Mouse (Mus musculus) liver, embryonic 16.5 days (tissue): ENCODE measurements around the gene Arhgef16. TPM values are rescaled to one million over a fixed set of nuclear protein-coding genes. Genes with fewer than 3 reads are reported as not detected.
A peak's percentile ranks its signal among the peaks of the same experiment; 100 is the strongest.

Source experiments
- ATAC-seq: fragments of 200-750 bp; cut with Nextera tagmentation; 2 replicates; pipeline ENCODE4 v1.8.0; 2017; ENCODE audit warnings: low read depth, mild to moderate bottlenecking, moderate number of reproducible peaks, moderate library complexity
- H3K27ac ChIP-seq: fragments of 300-500 bp; sonication (generic); 2 replicates; pipeline ENCODE4 v1.5.1; 2014; ENCODE audit warnings: mild to moderate bottlenecking, low read length
- H3K27me3 ChIP-seq: fragments of 300-500 bp; sonication (generic); 2 replicates; pipeline ENCODE4 v1.6.1; 2014; ENCODE audit warnings: low read depth, low read length, mixed read lengths; ENCODE audit not compliant: control insufficient read depth, insufficient read depth
- H3K36me3 ChIP-seq: fragments of 300-500 bp; sonication (generic); 2 replicates; pipeline ENCODE4 v1.6.1; 2014; ENCODE audit warnings: mild to moderate bottlenecking; ENCODE audit not compliant: control insufficient read depth, insufficient read depth
- H3K4me1 ChIP-seq: fragments of 300-500 bp; sonication (generic); 2 replicates; pipeline ENCODE4 v1.6.1; 2014; ENCODE audit warnings: low read depth, low read length, mixed read lengths; ENCODE audit not compliant: control insufficient read depth
- H3K4me2 ChIP-seq: fragments of 300-500 bp; sonication (generic); 2 replicates; pipeline ENCODE4 v1.6.1; 2014; ENCODE audit warnings: low read depth, low read length, mixed read lengths
- H3K4me3 ChIP-seq: fragments of 300-500 bp; sonication (generic); 2 replicates; pipeline ENCODE4 v1.5.1; 2014; ENCODE audit warnings: low read depth, mild to moderate bottlenecking, low read length
- H3K9ac ChIP-seq: fragments of 300-500 bp; sonication (generic); 2 replicates; pipeline ENCODE4 v1.6.1; 2014; ENCODE audit warnings: low read depth, low read length
- H3K9me3 ChIP-seq: fragments of 300-500 bp; sonication (generic); replicated peaks from 2 replicates; pipeline ENCODE4 v1.6.1; 2016; ENCODE audit warnings: low read length; ENCODE audit not compliant: control insufficient read depth
- WGBS: fragments of 180-500 bp; shearing (Covaris S2); extraction: QIAGEN DNeasy Blood & Tissue Kit; methylation state at CpG from one replicate; pipeline ENCODE4 v1.1.7; 2014; ENCODE audit not compliant: insufficient replicate concordance; 5-methylcytosine and 5-hydroxymethylcytosine counted together
- polyA plus RNA-seq: library from polyadenylated mRNA; unstranded; fragments of >200 nt; fragmentation: Nextera tagmentation; extraction: Ambion mirVana; gene quantifications from 2 replicates; pipeline ENCODE4 v1.2.1, GENCODE M21; 2015

Arhgef16 gene
- polyA plus RNA-seq, 1 experiment from 2014 or later = 5.4 TPM

DNA sequence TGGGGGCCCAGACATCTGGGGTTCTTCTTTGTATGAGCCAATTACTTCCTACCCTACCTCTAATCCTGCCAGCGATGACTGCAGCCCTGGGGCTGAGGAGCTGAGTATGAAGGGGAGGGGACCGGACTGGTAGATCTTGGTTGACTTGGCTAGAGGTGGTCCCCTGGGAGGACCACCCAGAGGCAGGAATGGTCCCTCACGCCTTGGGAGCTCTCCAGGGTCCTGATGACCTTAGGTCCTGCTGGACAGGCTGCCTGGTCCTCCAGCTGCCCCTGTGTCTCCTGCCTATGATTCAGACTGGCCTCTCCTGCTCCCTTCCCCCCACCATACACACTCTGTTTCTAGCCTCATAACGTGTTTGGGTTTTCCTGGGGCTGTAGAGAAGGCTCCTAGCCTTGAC is 39.4 kb downstream of the Arhgef16 start:
- H3K27me3 ChIP-seq = no peaks in the 10 kb centered on the region
- 45% methylated on average over 4 of the region's 4 CpGs for WGBS
- no peak overlapping the region for H3K9ac ChIP-seq
- H3K27ac ChIP-seq = no peak overlapping the region
- no peak overlapping the region for H3K4me2 ChIP-seq
- no peaks in the 10 kb centered on the region for H3K9me3 ChIP-seq
- no peaks in the 10 kb centered on the region for H3K36me3 ChIP-seq
- no peaks in the 10 kb centered on the region for H3K4me1 ChIP-seq
- ATAC-seq = no peak
- no peak overlapping the region for H3K4me3 ChIP-seq

DNA sequence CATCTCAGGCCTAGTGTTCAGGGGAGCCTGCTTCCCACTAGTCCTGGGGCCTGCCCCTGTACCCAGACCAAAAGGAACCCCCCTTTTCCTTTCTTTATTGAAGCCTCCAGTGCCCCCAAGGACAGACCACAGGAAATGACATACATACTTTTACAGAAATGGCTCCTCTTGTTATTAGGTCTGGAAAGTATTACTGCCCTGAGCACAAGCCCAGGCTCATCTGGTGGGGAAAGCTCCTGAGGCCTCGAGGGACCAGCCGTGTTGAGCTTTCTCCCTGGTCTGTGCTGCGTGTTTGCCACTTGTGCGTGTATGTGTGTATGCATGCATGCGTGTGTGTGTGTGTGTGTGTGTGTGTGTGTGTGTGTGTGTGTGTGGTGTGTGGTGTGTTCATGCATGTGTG is 40.7 kb downstream of the Arhgef16 start:
- H3K27me3 ChIP-seq = no peaks in the 10 kb centered on the region
- 70% methylated on average over 5 of the region's 5 CpGs for WGBS
- no peak overlapping the region for H3K27ac ChIP-seq
- no peaks in the 10 kb centered on the region for H3K36me3 ChIP-seq
- no peak overlapping the region for H3K4me3 ChIP-seq
- H3K9ac ChIP-seq = no peak overlapping the region
- no peaks in the 10 kb centered on the region for H3K9me3 ChIP-seq
- H3K4me1 ChIP-seq = no peaks in the 10 kb centered on the region
- H3K4me2 ChIP-seq = no peak overlapping the region
- no peak for ATAC-seq

DNA sequence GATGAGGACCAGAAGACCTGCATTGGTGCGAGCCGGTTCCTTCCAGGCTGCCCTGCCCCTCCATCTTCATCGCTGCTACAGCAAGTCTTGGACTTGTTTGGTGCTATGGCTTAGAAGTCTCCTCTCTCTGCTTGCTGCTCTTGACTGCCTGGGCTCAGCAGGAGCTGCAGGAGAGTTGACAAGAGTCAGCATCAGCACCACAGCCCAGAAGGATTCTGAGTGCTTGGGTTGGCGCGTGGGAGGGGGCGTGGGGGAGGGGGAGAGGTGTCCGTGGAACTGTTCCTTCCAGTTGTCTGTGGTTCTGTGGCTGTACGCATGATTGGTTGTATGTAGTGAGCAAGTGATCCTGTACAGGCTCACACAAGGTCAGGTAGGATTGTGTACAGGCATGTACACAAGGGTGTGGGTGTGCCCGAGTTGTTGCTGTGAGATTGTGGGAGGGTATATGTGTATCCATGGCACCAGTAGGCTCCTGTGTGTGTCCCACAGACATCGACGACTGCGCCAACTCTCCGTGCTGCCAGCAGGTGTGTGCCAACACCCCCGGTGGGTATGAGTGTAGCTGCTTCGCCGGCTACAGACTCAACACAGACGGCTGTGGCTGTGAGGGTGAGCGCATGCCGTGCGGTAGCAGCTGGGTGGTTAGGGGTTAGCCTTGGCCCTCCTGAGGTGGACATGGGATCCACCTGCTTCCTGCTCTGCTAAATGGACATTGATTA is 48.8 kb downstream of the Arhgef16 start:
- WGBS = 71% methylated on average over 20 of the region's 20 CpGs
- ATAC-seq = no peak

DNA sequence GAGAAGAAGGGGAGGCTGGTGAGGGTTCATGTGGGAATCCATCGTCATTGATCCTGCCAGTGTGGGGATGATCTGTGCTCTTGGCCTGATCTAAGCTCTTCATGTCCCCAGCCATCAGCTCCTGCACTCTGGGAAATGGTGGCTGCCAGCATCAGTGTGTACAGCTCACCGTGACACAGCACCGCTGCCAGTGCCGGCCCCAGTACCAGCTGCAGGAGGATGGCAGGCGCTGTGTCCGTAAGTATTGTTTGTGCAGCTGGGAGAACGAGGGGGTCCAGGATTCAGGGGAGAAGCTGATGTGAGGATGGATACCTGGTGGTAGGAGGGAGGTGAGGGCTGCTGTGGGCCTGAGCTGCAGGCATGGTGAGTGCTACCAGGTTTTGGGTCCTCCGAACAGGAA is 52.2 kb downstream of the Arhgef16 start:
- peaks cover 10% of the 10 kb centered on the region for H3K4me1 ChIP-seq
- H3K36me3 ChIP-seq = no peaks in the 10 kb centered on the region
- 65% methylated on average over 8 of the region's 8 CpGs for WGBS
- H3K9ac ChIP-seq = no peak overlapping the region
- H3K27ac ChIP-seq = no peak overlapping the region
- ATAC-seq = no peak
- H3K27me3 ChIP-seq = no peaks in the 10 kb centered on the region
- no peak overlapping the region for H3K4me3 ChIP-seq
- H3K4me2 ChIP-seq = no peak overlapping the region
- no peaks in the 10 kb centered on the region for H3K9me3 ChIP-seq

More for the DNA sequence above, 48.8 kb downstream of the Arhgef16 start:
- Histone ChIP-seq H3K9me3 (no peaks in the 10 kb centered on the region), H3K4me1 (no peaks in the 10 kb centered on the region), H3K4me3 (no peak overlapping the region), H3K4me2 (no peak overlapping the region), H3K9ac (no peak overlapping the region), H3K27me3 (no peaks in the 10 kb centered on the region), H3K36me3 (no peaks in the 10 kb centered on the region), H3K27ac (no peak overlapping the region)

DNA sequence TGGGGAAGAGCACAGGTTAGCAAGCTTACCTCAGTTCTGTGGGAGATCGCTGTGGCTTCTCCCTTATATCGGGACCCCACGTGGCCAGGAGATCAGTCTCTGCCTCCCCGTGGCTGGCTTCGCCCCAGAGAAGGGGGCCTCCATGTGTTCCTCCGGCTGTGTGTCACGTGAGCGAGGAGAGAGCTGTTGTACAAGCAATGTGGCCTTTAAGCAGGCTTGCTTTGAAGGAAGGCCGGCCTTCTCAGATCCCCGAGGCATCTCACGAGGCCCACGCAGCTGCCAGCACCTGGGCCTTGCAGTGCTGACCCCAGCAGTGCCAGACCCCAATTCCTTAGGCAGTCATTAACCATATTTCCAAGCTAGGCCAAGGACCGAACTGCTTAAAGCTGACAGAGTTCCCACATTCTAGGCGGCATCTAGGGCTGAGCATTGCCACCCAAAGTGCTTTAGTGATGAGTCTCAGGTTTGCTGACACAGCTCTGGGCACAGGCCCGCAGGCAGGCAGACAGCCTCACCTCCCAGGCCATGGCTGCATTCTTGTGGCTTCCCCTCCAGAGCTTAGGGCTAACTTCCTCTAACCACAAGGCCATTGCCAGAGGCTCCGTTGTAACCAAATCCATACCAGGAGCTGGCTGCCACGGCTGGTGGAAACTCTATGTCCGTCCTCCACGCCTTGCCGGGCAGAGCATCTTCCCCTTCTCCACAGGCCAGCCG is 53.2 kb downstream of the Arhgef16 start:
- Histone ChIP-seq H3K4me3 (no peak overlapping the region), H3K4me2 (no peak overlapping the region), H3K4me1 (peaks cover 10% of the 10 kb centered on the region), H3K27me3 (no peaks in the 10 kb centered on the region), H3K9ac (no peak overlapping the region), H3K27ac (no peak overlapping the region), H3K9me3 (no peaks in the 10 kb centered on the region), H3K36me3 (no peaks in the 10 kb centered on the region)
- 54% methylated on average over 21 of the region's 21 CpGs for WGBS
- ATAC-seq = no peak

DNA sequence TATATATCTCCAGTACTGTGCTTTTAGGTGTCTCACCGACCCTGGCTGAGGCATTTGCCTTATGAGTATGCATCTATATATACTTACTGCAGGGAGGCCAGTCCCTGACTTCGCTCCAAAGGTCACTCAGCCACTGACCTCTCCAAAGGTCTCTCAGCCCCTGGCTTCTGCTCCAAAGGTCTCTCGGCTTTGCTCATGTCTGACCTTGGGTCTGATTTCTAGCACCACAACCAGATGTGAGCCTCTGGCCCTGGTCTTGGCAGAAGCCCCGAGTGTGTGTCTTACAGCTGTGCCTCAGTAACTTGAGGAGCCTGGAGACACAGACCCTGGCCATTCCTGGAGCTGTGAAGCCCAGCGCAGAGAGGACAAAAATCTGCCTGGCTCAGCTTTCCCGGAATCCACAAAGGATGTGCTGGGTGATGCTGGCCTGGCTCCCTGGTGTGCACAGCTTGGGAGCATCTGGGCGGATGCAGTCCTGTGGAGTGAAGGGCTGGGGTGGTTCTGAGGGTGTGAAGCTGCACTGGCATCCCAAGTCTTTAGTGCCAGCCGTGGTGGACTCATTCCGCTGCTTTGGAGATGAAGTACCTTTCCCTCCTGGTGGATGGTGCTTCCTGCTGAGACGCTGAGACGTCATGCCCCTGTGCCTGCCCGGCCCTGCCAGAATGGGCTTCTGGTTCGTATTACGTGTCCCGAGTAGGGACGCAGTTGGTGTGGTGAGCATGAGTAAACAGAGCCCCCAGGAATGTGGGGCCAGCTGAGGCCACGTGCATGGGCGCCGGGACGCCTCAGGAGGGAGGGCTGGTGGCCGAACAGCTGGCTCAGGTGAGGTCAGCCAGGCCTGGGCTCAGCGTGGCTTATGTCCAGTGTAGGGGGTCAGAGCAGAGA is 54.0 kb downstream of the Arhgef16 start:
- peaks cover 10% of the 10 kb centered on the region for H3K4me1 ChIP-seq
- no peak overlapping the region for H3K4me3 ChIP-seq
- H3K36me3 ChIP-seq = no peaks in the 10 kb centered on the region
- H3K9ac ChIP-seq = no peak overlapping the region
- H3K27ac ChIP-seq = no peak overlapping the region
- peak; percentile 32 for ATAC-seq
- 55% methylated on average over 22 of the region's 22 CpGs for WGBS
- H3K9me3 ChIP-seq = no peaks in the 10 kb centered on the region
- H3K4me2 ChIP-seq = peak overlapping the region; percentile 60
- H3K27me3 ChIP-seq = no peaks in the 10 kb centered on the region

DNA sequence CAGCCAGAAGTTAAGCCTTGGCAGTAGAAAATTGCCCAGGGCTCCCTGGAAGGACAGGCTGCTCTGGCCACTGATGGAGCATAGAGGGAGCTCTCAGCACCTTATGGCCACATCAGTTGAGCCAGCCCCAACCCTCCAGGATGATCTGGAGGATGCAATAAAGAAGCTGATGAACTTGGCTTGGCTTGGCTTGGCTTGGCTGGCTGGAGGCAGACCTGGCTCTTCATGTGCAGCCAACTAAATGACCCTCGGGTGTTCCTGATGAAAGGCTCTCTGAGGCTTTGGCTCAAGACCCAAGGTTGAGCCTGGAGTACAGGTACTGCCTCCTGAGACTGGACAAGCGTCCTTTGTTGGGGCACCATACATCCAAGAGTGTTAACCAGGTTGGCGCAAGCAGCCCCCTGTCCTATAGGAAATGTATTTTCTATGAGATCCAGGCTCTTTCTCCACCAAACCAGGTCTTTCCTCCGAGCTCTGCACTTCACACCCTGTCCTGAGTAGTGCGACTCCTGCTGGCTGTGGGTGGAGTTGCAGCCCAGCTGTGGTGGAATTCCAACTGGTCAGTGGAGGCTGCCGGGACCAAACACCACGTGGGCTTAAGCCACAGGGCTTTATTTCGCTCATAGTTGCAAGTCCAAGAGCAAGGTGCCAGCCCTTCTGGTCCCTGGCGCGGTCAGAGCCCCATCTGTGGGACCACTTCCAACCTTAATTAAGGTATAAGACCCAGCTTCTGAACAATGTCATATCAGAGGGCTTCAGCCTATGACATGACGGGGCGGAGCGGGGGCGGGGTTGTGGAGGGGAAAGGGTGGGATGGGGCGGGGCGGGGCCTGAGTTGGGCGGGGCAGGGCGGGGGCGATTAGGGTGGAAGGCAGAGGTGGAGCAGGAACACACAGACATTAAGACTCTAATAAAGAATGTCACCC is 55.1 kb downstream of the Arhgef16 start:
- Histone ChIP-seq H3K27me3 (no peaks in the 10 kb centered on the region), H3K36me3 (no peaks in the 10 kb centered on the region), H3K9ac (no peak overlapping the region), H3K4me3 (peak overlapping the region; percentile 23), H3K9me3 (no peaks in the 10 kb centered on the region), H3K4me1 (peaks cover 10% of the 10 kb centered on the region), H3K4me2 (peak overlapping the region; percentile 60), H3K27ac (no peak overlapping the region)
- peak; percentile 80 for ATAC-seq
- WGBS = 7% methylated on average over 19 of the region's 19 CpGs

DNA sequence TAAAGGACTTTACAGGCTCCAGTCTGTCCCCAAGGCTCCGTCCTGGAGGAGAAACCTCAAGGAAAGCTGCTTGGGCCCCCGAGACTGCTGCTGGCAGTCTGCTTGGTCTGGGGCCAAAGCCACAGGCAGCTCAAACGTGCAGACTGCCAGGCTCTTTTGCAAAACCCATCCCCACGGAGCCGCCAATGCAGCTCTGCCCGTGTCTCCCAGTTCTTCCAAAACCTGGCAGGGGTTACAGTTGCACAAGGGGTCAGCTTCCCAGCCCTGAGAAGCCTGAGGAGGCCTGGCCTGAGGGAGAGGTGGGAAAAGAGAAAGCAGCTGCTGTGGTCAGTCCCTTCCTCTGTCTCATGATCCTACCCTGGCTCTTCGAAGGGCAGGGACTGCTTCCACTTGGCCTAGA is 56.1 kb downstream of the Arhgef16 start:
- 55% methylated on average over 7 of the region's 7 CpGs for WGBS
- H3K27me3 ChIP-seq = no peaks in the 10 kb centered on the region
- ATAC-seq = no peak
- no peak overlapping the region for H3K9ac ChIP-seq
- H3K9me3 ChIP-seq = no peaks in the 10 kb centered on the region
- H3K27ac ChIP-seq = no peak overlapping the region
- H3K4me2 ChIP-seq = no peak overlapping the region
- H3K36me3 ChIP-seq = no peaks in the 10 kb centered on the region
- H3K4me3 ChIP-seq = no peak overlapping the region
- H3K4me1 ChIP-seq = peaks cover 10% of the 10 kb centered on the region
